Mouse (Mus musculus): ENCODE data around the gene Apaf1. TPM values are rescaled to one million over a fixed set of nuclear protein-coding genes. Genes with fewer than 3 reads are reported as not detected.

The Apaf1 gene
- polyA plus RNA-seq, 1 experiment from 2014 or later, result 6.8 TPM

- no peaks in the 10 kb centered on the region for H3K4me1 ChIP-seq (replicated peaks)
- no peaks in the 10 kb centered on the region for H3K9me3 ChIP-seq (replicated peaks)
- WGBS (ENCODE audit: insufficient replicate concordance), result 75% methylated on average over 6 of the region's 6 CpGs
- H3K27me3 ChIP-seq, result no peaks in the 10 kb centered on the region
- H3K4me3 ChIP-seq (replicated peaks), result no peak overlapping the region
- H3K9ac ChIP-seq, result no peak overlapping the region
- H3K36me3 ChIP-seq (replicated peaks), result no peaks in the 10 kb centered on the region
- H3K27ac ChIP-seq (replicated peaks), result no peak overlapping the region
- H3K4me2 ChIP-seq, result no peak overlapping the region
- no peak for ATAC-seq (ENCODE audit: insufficient read depth)
Observed at GRCm38 (mm10) chr10:90947043-90947442, 135.5 kb downstream of the Apaf1 start.

GRCm38 (mm10) chr10:90942001-90942700 is 140.4 kb downstream of the Apaf1 start:
- Histone ChIP-seq H3K9ac (no peak overlapping the region), H3K27ac (replicated peaks) (no peak overlapping the region), H3K4me2 (no peak overlapping the region), H3K4me3 (replicated peaks) (no peak overlapping the region), H3K27me3 (no peaks in the 10 kb centered on the region), H3K4me1 (replicated peaks) (no peaks in the 10 kb centered on the region), H3K36me3 (replicated peaks) (no peaks in the 10 kb centered on the region), H3K9me3 (replicated peaks) (no peaks in the 10 kb centered on the region)
- 66% methylated on average over 14 of the region's 14 CpGs for WGBS (ENCODE audit: insufficient replicate concordance)
- ATAC-seq (ENCODE audit: insufficient read depth), result no peak

GRCm38 (mm10) chr10:90940521-90941520 is 141.7 kb downstream of the Apaf1 start:
- Histone ChIP-seq H3K27me3 (no peaks in the 10 kb centered on the region), H3K4me2 (no peak overlapping the region), H3K9me3 (replicated peaks) (no peaks in the 10 kb centered on the region), H3K27ac (replicated peaks) (no peak overlapping the region), H3K36me3 (replicated peaks) (no peaks in the 10 kb centered on the region), H3K4me1 (replicated peaks) (no peaks in the 10 kb centered on the region), H3K9ac (no peak overlapping the region), H3K4me3 (replicated peaks) (no peak overlapping the region)
- 71% methylated on average over 15 of the region's 15 CpGs for WGBS (ENCODE audit: insufficient replicate concordance)
- no peak for ATAC-seq (ENCODE audit: insufficient read depth)

Other genes starting within 250 kb of the Apaf1 start
- 7.4 and 8.5 TPM in 2 replicates for gene Ikbip, start 170 bp upstream of the Apaf1 start, polyA plus RNA-seq (2015; fragmentation: Nextera tagmentation; extraction: Ambion mirVana)
- 193 and 198 TPM in 2 replicates for gene Slc25a3, start 41.3 kb upstream of the Apaf1 start, polyA plus RNA-seq (2015; fragmentation: Nextera tagmentation; extraction: Ambion mirVana)
- 127 and 130 TPM in 2 replicates for gene Tmpo, start 98.5 kb upstream of the Apaf1 start, polyA plus RNA-seq (2015; fragmentation: Nextera tagmentation; extraction: Ambion mirVana)

Measured in liver, embryonic 15.5 days (tissue).